Mouse (Mus musculus): Measurements from ENCODE around the gene Ubc. TPM values are rescaled to one million over a fixed set of nuclear protein-coding genes. Genes with fewer than 3 reads are reported as not detected.

Ubc gene
- polyA plus RNA-seq, 2 experiments, result 660 to 949 TPM

DNA sequence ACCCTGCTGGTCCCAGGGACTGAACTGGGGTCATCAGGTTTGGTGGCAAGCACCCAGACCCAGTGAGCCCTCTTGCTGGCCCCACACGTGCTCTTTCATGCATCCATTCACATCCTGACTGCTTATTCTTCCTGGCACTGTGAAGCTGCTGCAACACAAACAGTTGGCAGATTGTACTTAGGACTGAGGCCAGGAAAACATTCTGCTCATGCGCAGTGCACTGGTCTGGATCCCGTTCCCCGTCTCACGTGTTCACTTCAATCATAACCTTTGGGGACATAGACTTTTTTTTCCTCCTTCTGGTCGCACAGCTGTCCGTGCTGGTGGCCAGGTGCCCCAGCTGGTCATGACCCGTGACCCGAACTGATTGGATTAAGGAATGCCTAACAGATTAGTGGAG lies 29.4 kb downstream of the Ubc start:
- ATAC-seq (ENCODE audit: low FRiP score, low read depth) (no peak), DNase-seq (ENCODE audit: low spot score) (no peak)
- Histone ChIP-seq H3K9ac (ENCODE audit: low read depth, low read length, severe bottlenecking) (no peak overlapping the region), H3K4me3 (replicated peaks; ENCODE audit: low read length) (no peak overlapping the region), H3K27me3 (ENCODE audit: control insufficient read depth, insufficient read depth, low read length) (no peaks in the 10 kb centered on the region), H3K4me2 (replicated peaks; ENCODE audit: low read depth, low read length, severe bottlenecking) (no peak overlapping the region), H3K36me3 (ENCODE audit: control insufficient read depth, insufficient read depth, low read length) (no peaks in the 10 kb centered on the region), H3K9me3 (ENCODE audit: control insufficient read depth, low read length) (no peaks in the 10 kb centered on the region), H3K27ac (replicated peaks; ENCODE audit: low read depth, low read length) (no peak overlapping the region), H3K4me1 (ENCODE audit: control insufficient read depth, insufficient read depth, low read length) (no peaks in the 10 kb centered on the region)
- TF ChIP-seq POLR2A (IDR thresholded peaks at IDR 0.05; ENCODE audit: borderline replicate concordance, extremely low read depth, insufficient read depth, insufficient read length), result no peak
- 77% methylated on average over 9 of the region's 9 CpGs for WGBS

GRCm38 (mm10) chr5:125358270-125358608 lies 31.8 kb downstream of the Ubc start:
- H3K4me2 ChIP-seq (replicated peaks; ENCODE audit: low read depth, low read length, severe bottlenecking), result no peak overlapping the region
- no peak overlapping the region for H3K27ac ChIP-seq (replicated peaks; ENCODE audit: low read depth, low read length)
- no peak for ATAC-seq (ENCODE audit: low FRiP score, low read depth)
- no peaks in the 10 kb centered on the region for H3K27me3 ChIP-seq (ENCODE audit: control insufficient read depth, insufficient read depth, low read length)
- no peak overlapping the region for H3K9ac ChIP-seq (ENCODE audit: low read depth, low read length, severe bottlenecking)
- no peaks in the 10 kb centered on the region for H3K4me1 ChIP-seq (ENCODE audit: control insufficient read depth, insufficient read depth, low read length)
- no peak for DNase-seq (ENCODE audit: low spot score)
- TF ChIP-seq POLR2A (IDR thresholded peaks at IDR 0.05; ENCODE audit: borderline replicate concordance, extremely low read depth, insufficient read depth, insufficient read length), result no peak
- H3K9me3 ChIP-seq (ENCODE audit: control insufficient read depth, low read length), result no peaks in the 10 kb centered on the region
- WGBS, result 87% methylated on average over 5 of the region's 5 CpGs
- H3K36me3 ChIP-seq (ENCODE audit: control insufficient read depth, insufficient read depth, low read length), result no peaks in the 10 kb centered on the region
- no peak overlapping the region for H3K4me3 ChIP-seq (replicated peaks; ENCODE audit: low read length)

GRCm38 (mm10) chr5:125357543-125358269 lies 32.3 kb downstream of the Ubc start:
- H3K36me3 ChIP-seq (ENCODE audit: control insufficient read depth, insufficient read depth, low read length), result no peaks in the 10 kb centered on the region
- H3K9ac ChIP-seq (ENCODE audit: low read depth, low read length, severe bottlenecking), result no peak overlapping the region
- no peak overlapping the region for H3K4me2 ChIP-seq (replicated peaks; ENCODE audit: low read depth, low read length, severe bottlenecking)
- TF ChIP-seq POLR2A (IDR thresholded peaks at IDR 0.05; ENCODE audit: borderline replicate concordance, extremely low read depth, insufficient read depth, insufficient read length), result no peak
- DNase-seq (ENCODE audit: low spot score) (no peak), ATAC-seq (ENCODE audit: low FRiP score, low read depth) (no peak)
- no peak overlapping the region for H3K4me3 ChIP-seq (replicated peaks; ENCODE audit: low read length)
- H3K9me3 ChIP-seq (ENCODE audit: control insufficient read depth, low read length), result no peaks in the 10 kb centered on the region
- 81% methylated on average over 12 of the region's 12 CpGs for WGBS
- no peaks in the 10 kb centered on the region for H3K27me3 ChIP-seq (ENCODE audit: control insufficient read depth, insufficient read depth, low read length)
- no peak overlapping the region for H3K27ac ChIP-seq (replicated peaks; ENCODE audit: low read depth, low read length)
- H3K4me1 ChIP-seq (ENCODE audit: control insufficient read depth, insufficient read depth, low read length), result no peaks in the 10 kb centered on the region

DNA sequence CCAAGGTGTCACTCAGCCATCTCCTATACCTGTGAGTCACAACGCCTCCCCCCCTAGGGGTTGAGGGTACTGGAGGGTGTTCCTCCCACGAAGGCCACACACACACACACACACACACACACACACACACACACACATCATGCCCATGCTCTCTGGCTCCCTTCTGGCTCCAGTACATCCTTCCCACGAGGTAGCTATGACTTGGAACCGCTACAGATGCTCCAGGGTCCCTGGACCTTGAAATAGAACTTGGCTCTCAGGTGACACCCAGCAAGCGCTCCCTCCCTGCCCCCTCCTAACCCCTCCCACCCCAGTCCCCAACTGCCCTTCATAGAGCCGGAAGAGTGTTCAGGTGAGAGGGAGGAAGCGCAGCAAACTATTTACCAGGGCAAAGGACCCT lies 34.4 kb downstream of the Ubc start:
- Histone ChIP-seq H3K36me3 (ENCODE audit: control insufficient read depth, insufficient read depth, low read length) (no peaks in the 10 kb centered on the region), H3K4me1 (ENCODE audit: control insufficient read depth, insufficient read depth, low read length) (no peaks in the 10 kb centered on the region), H3K4me3 (replicated peaks; ENCODE audit: low read length) (no peak overlapping the region), H3K27me3 (ENCODE audit: control insufficient read depth, insufficient read depth, low read length) (no peaks in the 10 kb centered on the region), H3K9me3 (ENCODE audit: control insufficient read depth, low read length) (no peaks in the 10 kb centered on the region), H3K9ac (ENCODE audit: low read depth, low read length, severe bottlenecking) (no peak overlapping the region; the same call in 1 of the 2 replicates), H3K4me2 (replicated peaks; ENCODE audit: low read depth, low read length, severe bottlenecking) (no peak overlapping the region), H3K27ac (replicated peaks; ENCODE audit: low read depth, low read length) (no peak overlapping the region)
- TF ChIP-seq POLR2A (IDR thresholded peaks at IDR 0.05; ENCODE audit: borderline replicate concordance, extremely low read depth, insufficient read depth, insufficient read length), result no peak
- ATAC-seq (ENCODE audit: low FRiP score, low read depth) (no peak), DNase-seq (ENCODE audit: low spot score) (no peak)
- 43% methylated on average over 7 of the region's 7 CpGs for WGBS

GRCm38 (mm10) chr5:125354885-125355492 lies 35.0 kb downstream of the Ubc start:
- peak; percentile 23; the same call in 1 of the 2 replicates for ATAC-seq (ENCODE audit: low FRiP score, low read depth)
- 53% methylated on average over 7 of the region's 7 CpGs for WGBS

More at GRCm38 (mm10) chr5:125354885-125355492, 35.0 kb downstream of the Ubc start:
- DNase-seq (ENCODE audit: low spot score), result no peak
- Histone ChIP-seq H3K4me3 (replicated peaks; ENCODE audit: low read length) (no peak overlapping the region), H3K9ac (ENCODE audit: low read depth, low read length, severe bottlenecking) (no peak overlapping the region; the same call in 1 of the 2 replicates), H3K9me3 (ENCODE audit: control insufficient read depth, low read length) (no peaks in the 10 kb centered on the region), H3K27ac (replicated peaks; ENCODE audit: low read depth, low read length) (no peak overlapping the region), H3K27me3 (ENCODE audit: control insufficient read depth, insufficient read depth, low read length) (no peaks in the 10 kb centered on the region), H3K4me2 (replicated peaks; ENCODE audit: low read depth, low read length, severe bottlenecking) (no peak overlapping the region), H3K36me3 (ENCODE audit: control insufficient read depth, insufficient read depth, low read length) (no peaks in the 10 kb centered on the region), H3K4me1 (ENCODE audit: control insufficient read depth, insufficient read depth, low read length) (no peaks in the 10 kb centered on the region)
- TF ChIP-seq POLR2A (IDR thresholded peaks at IDR 0.05; ENCODE audit: borderline replicate concordance, extremely low read depth, insufficient read depth, insufficient read length), result no peak
